Mouse (Mus musculus) frontal cortex, adult (tissue): ENCODE measurements at regions not wholly inside any gene's neighbourhood (a gene's known extent, or its start where the extent isn't known, plus 50 kb on each side); places are given as distances from the start of the nearest gene placed in this dataset.

Experiments used
- ATAC-seq: cut with Nextera tagmentation; 2 replicates; pipeline ENCODE4 v1.9.2; 2017; ENCODE audit warnings: mild to moderate bottlenecking, moderate library complexity, mixed read lengths; ENCODE audit not compliant: low TSS enrichment

GRCm38 (mm10) chr13:107944831-107945230 lies 99.4 kb upstream of the Smim15 start:
- ATAC-seq: no peak

GRCm38 (mm10) chr13:107942979-107943378 lies 101.3 kb upstream of the Smim15 start:
- no peak for ATAC-seq

GRCm38 (mm10) chr13:107942297-107942962 lies 101.8 kb upstream of the Smim15 start:
- no peak for ATAC-seq

GRCm38 (mm10) chr13:107939916-107940646 lies 104.2 kb upstream of the Smim15 start:
- ATAC-seq: no peak

- ATAC-seq: no peak
Measured at GRCm38 (mm10) chr13:107935611-107936010, 108.6 kb upstream of the Smim15 start.

- ATAC-seq: no peak
Measured at GRCm38 (mm10) chr13:107934691-107935090, 109.6 kb upstream of the Smim15 start.

- no peak for ATAC-seq
Measured at GRCm38 (mm10) chr13:107933598-107934571, 110.4 kb upstream of the Smim15 start.

- ATAC-seq: no peak
Measured at GRCm38 (mm10) chr13:107932423-107933032, 111.7 kb upstream of the Smim15 start.

- no peak for ATAC-seq
Measured at GRCm38 (mm10) chr13:107931216-107931615, 113.0 kb upstream of the Smim15 start.

GRCm38 (mm10) chr13:107927499-107928215 lies 116.6 kb upstream of the Smim15 start:
- ATAC-seq: no peak

- no peak for ATAC-seq
Measured at GRCm38 (mm10) chr13:107925470-107925869, 118.8 kb upstream of the Smim15 start.

GRCm38 (mm10) chr13:107923129-107924114 lies 120.8 kb upstream of the Smim15 start:
- peak; percentile 59 for ATAC-seq

- no peak for ATAC-seq
Measured at GRCm38 (mm10) chr13:107919403-107919802, 124.8 kb upstream of the Smim15 start.

- ATAC-seq: no peak
Measured at GRCm38 (mm10) chr13:107918478-107918877, 125.8 kb upstream of the Smim15 start.

- no peak for ATAC-seq
Measured at GRCm38 (mm10) chr13:107918065-107918464, 126.2 kb upstream of the Smim15 start.

- no peak for ATAC-seq
Measured at GRCm38 (mm10) chr13:107917564-107917963, 126.7 kb upstream of the Smim15 start.

- no peak for ATAC-seq
Measured at GRCm38 (mm10) chr13:107910125-107910524, 134.1 kb upstream of the Smim15 start.

GRCm38 (mm10) chr13:107909343-107910067 lies 134.7 kb upstream of the Smim15 start:
- no peak for ATAC-seq

GRCm38 (mm10) chr13:107907966-107908365 lies 136.3 kb upstream of the Smim15 start:
- ATAC-seq: no peak
